Mouse (Mus musculus): Measurements from ENCODE around the gene Nebl. TPM values are rescaled to one million over a fixed set of nuclear protein-coding genes. Genes with fewer than 3 reads are reported as not detected.

Nebl gene
- 10.1 TPM for polyA plus RNA-seq (2017; shearing (Covaris generic))

DNA sequence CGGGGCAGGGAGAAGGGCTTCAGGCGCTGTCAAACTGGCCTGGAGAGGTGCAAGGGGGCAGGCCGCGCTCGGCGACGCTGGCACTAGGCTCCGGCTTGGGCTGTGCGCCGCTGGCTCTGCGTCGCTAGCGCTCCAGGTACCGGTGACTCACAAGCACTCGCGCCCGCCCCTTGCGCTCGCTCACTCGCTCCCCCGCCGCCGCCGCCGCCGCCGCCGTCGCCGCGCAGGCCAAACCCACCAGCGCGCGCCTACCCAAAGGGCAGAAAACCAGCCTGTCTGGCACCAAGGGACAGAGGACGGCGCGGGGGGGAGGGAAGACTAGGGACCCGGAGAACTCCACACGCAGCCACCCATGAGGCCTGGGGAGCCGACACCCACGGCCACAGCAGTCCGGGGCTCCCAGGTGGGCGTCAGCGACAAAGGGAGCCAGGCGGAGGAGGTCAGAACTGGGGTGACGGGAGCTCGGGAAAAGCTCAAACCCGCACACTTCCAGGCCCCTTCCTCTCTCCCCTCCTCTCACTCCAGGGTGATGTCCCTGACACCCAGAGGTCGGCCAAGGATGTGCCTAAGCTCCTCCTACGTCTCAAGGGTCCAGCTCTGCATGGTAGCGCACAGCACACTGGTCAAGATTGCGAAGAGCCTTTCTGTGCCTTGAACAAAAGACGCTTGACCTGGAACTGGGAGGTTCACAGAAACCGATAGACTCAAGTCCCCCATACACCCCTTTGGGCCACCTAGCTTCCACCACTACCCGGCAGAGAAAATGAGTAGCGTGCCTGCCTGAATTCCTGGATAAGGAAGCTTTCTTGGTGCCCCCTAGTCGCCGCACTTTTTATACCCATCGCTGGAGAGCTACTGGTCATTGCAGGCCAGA lies at the start of gene Nebl:
Gene Nebl, minus strand, starts transcription at position 508 of the 874 bp plus-strand sequence.

All from inflammation-experienced regulatory T-cells, adult 16 weeks (primary cell).